Mouse (Mus musculus) cerebellum, adult 9-10 months (tissue): Measurements from ENCODE around the gene Arl6.

ENCODE experiments used
- DNase-seq: peaks from one replicate; pipeline ENCODE4 v3.0.0; 2022

The Arl6 gene

GRCm38 (mm10) chr16:59586276-59586675 lies 52.9 kb downstream of the Arl6 start:
- no peak for DNase-seq

GRCm38 (mm10) chr16:59585706-59586244 lies 53.4 kb downstream of the Arl6 start:
- no peak for DNase-seq

- no peak for DNase-seq
These were observed 55.7 kb downstream of the Arl6 start for GRCm38 (mm10) chr16:59583515-59583914.

- DNase-seq = no peak
These were observed 60.0 kb downstream of the Arl6 start for GRCm38 (mm10) chr16:59579237-59579636.

- no peak for DNase-seq
These were observed 65.2 kb downstream of the Arl6 start for GRCm38 (mm10) chr16:59573961-59574360.

- DNase-seq = no peak
These were observed 66.5 kb downstream of the Arl6 start for GRCm38 (mm10) chr16:59572685-59573084.

- DNase-seq = no peak
These were observed 68.4 kb downstream of the Arl6 start for GRCm38 (mm10) chr16:59570807-59571206.

- DNase-seq = no peak
These were observed 69.4 kb downstream of the Arl6 start for GRCm38 (mm10) chr16:59569837-59570236.

GRCm38 (mm10) chr16:59567721-59568381 lies 71.3 kb downstream of the Arl6 start:
- DNase-seq = no peak

GRCm38 (mm10) chr16:59566437-59566836 lies 72.8 kb downstream of the Arl6 start:
- DNase-seq = no peak

- DNase-seq = no peak
These were observed 73.6 kb downstream of the Arl6 start for GRCm38 (mm10) chr16:59565631-59566030.

GRCm38 (mm10) chr16:59564025-59564424 lies 75.2 kb downstream of the Arl6 start:
- no peak for DNase-seq
